Mouse (Mus musculus) testis, adult 10 weeks (tissue): ENCODE results near the gene Etnppl. TPM values are rescaled to one million over a fixed set of nuclear protein-coding genes. Genes with fewer than 3 reads are reported as not detected.

Source experiments
- polyA plus RNA-seq: library from polyadenylated mRNA; stranded (reverse); fragments of 350-450 nt; fragmentation: Illumina TruSeq; extraction: RNeasy Lipid Tissue Mini Kit (QIAGEN cat#74804); gene quantifications from one replicate; pipeline ENCODE4 v1.2.3, GENCODE M21; 2014; ENCODE audit warnings: low read depth, low replicate concordance

The Etnppl gene
- polyA plus RNA-seq: not detected

DNA sequence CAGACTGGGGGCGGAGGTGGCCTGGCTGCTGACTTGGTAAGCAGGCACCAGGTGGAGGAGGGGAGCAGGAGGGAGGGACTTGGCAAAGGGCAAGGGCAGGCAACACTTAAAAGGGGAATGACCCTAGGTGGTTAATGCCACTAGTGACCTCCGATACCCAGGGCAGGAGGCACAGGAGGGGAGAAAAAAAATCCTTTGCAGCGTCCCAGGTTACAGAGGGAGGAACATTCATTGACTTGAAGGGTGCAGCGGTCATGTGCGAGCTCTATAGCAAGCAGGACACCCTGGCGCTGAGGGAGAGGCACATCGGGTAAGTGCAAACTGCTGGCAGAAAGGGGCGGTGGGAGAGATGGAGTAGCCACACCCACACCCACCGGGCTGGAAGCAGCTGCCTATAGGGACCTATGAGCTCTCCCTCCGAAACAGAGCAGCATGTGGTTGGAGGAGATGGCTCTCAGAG, at the start of gene Etnppl:
Gene Etnppl (plus strand): TSS at position 10 of the 460 bp plus-strand sequence.

Other genes with a start within 250 kb of the Etnppl start
- 68.0 TPM for gene Ostc, start 92.0 kb downstream of the Etnppl start, polyA plus RNA-seq
- gene Rpl34, start 113.0 kb downstream of the Etnppl start, polyA plus RNA-seq: 43.5 TPM